Mouse (Mus musculus) heart, embryonic 11.5 days (tissue): Measurements from ENCODE around the gene Gm21987. TPM values are rescaled to one million over a fixed set of nuclear protein-coding genes. Genes with fewer than 3 reads are reported as not detected.

Experiments used
- ATAC-seq: fragments of 200-750 bp; cut with Nextera tagmentation; replicated peaks from 2 replicates; pipeline ENCODE4 v1.8.0; 2017; ENCODE audit warnings: moderate library complexity; ENCODE audit not compliant: insufficient number of reproducible peaks, low FRiP score, low TSS enrichment
- H3K27ac ChIP-seq: fragments of 300-500 bp; sonication (generic); 2 replicates; pipeline ENCODE4 v1.5.1; 2014; ENCODE audit warnings: mild to moderate bottlenecking, low read depth, low read length
- H3K27me3 ChIP-seq: fragments of 300-500 bp; sonication (generic); 2 replicates; pipeline ENCODE4 v1.6.1; 2014; ENCODE audit warnings: mild to moderate bottlenecking, low read length, mixed read lengths; ENCODE audit not compliant: control insufficient read depth, insufficient read depth
- H3K36me3 ChIP-seq: fragments of 300-500 bp; sonication (generic); 2 replicates; pipeline ENCODE4 v1.6.1; 2014; ENCODE audit warnings: mild to moderate bottlenecking, low read length, moderate library complexity, mixed read lengths; ENCODE audit not compliant: control insufficient read depth, insufficient read depth
- H3K4me1 ChIP-seq: fragments of 300-500 bp; sonication (generic); 2 replicates; pipeline ENCODE4 v1.6.1; 2014; ENCODE audit warnings: low read length; ENCODE audit not compliant: control insufficient read depth, insufficient read depth
- H3K4me2 ChIP-seq: fragments of 300-500 bp; sonication (generic); 2 replicates; pipeline ENCODE4 v1.6.1; 2014; ENCODE audit warnings: mild to moderate bottlenecking, moderate library complexity
- H3K4me3 ChIP-seq: fragments of 300-500 bp; sonication (generic); 2 replicates; pipeline ENCODE4 v1.5.1; 2014; ENCODE audit warnings: low read depth, low read length
- H3K9ac ChIP-seq: fragments of 300-500 bp; sonication (generic); 2 replicates; pipeline ENCODE4 v1.6.1; 2014; ENCODE audit warnings: mild to moderate bottlenecking, low read depth, low read length, moderate library complexity
- H3K9me3 ChIP-seq: fragments of 300-500 bp; sonication (generic); replicated peaks from 2 replicates; pipeline ENCODE4 v1.6.1; 2016; ENCODE audit warnings: low read length; ENCODE audit not compliant: control insufficient read depth
- WGBS: fragments of 180-500 bp; shearing (Covaris S2); extraction: QIAGEN DNeasy Blood & Tissue Kit; methylation state at CpG from one replicate; pipeline ENCODE4 v1.1.7; 2014; ENCODE audit not compliant: insufficient replicate concordance; 5-methylcytosine and 5-hydroxymethylcytosine counted together
- polyA plus RNA-seq: library from polyadenylated mRNA; unstranded; fragments of >200 nt; fragmentation: Nextera tagmentation; extraction: Ambion mirVana; gene quantifications from 2 replicates; pipeline ENCODE4 v1.2.1, GENCODE M21; 2014

Gm21987 gene
- polyA plus RNA-seq, 1 experiment from 2014 or later = 3.4 TPM

GRCm38 (mm10) chr16:38341396-38342324 is 5.2 kb upstream of the Gm21987 start, which contains the start of gene Maats1:
TSS of gene Maats1 (minus strand) at chr16:38342143.
- Histone ChIP-seq H3K4me1 (peaks cover 2% of the 10 kb centered on the region; the same call in 1 of the 2 replicates), H3K4me2 (peak within 1 kb of the TSS; percentile 75), H3K27ac (no peak within 1 kb of the TSS), H3K4me3 (peak within 1 kb of the TSS; percentile 41), H3K36me3 (no peaks in the 10 kb centered on the region), H3K9ac (peak within 1 kb of the TSS; percentile 54), H3K27me3 (no peaks in the 10 kb centered on the region), H3K9me3 (no peaks in the 10 kb centered on the region; the same call in 1 of the 2 replicates)
- 11% methylated on average over 30 of the region's 30 CpGs for WGBS
- peak; percentile 64 for ATAC-seq

GRCm38 (mm10) chr16:38344941-38345725 is 1.7 kb upstream of the Gm21987 start:
- H3K9ac ChIP-seq = no peak overlapping the region
- no peak; the same call in 1 of the 2 replicates for ATAC-seq
- no peak overlapping the region for H3K27ac ChIP-seq

GRCm38 (mm10) chr16:38347588-38347987 is 748 bp downstream of the Gm21987 start:
- H3K9me3 ChIP-seq = no peaks in the 10 kb centered on the region
- ATAC-seq = no peak
- 54% methylated on average over 6 of the region's 6 CpGs for WGBS
- H3K27me3 ChIP-seq = no peaks in the 10 kb centered on the region
- H3K4me1 ChIP-seq = peaks cover 21% of the 10 kb centered on the region
- H3K9ac ChIP-seq = peak overlapping the region; percentile 59; the same call in 1 of the 2 replicates
- no peaks in the 10 kb centered on the region; the same call in 1 of the 2 replicates for H3K36me3 ChIP-seq
- H3K4me3 ChIP-seq = peak overlapping the region; percentile 89
- 0 out of 2 replicates have a peak overlapping the region, but pooled peaks have one; percentile 97 for H3K27ac ChIP-seq
- peak overlapping the region; percentile 75 for H3K4me2 ChIP-seq

More at GRCm38 (mm10) chr16:38344941-38345725, 1.7 kb upstream of the Gm21987 start:
- 69% methylated on average over 3 of the region's 3 CpGs for WGBS
- Histone ChIP-seq H3K27me3 (no peaks in the 10 kb centered on the region), H3K4me2 (no peak overlapping the region), H3K4me1 (peaks cover 7% of the 10 kb centered on the region), H3K4me3 (no peak overlapping the region), H3K9me3 (no peaks in the 10 kb centered on the region), H3K36me3 (no peaks in the 10 kb centered on the region)

- peaks cover 21% of the 10 kb centered on the region for H3K4me1 ChIP-seq
- H3K9ac ChIP-seq = peak overlapping the region; percentile 16; the same call in 1 of the 2 replicates
- 0 out of 2 replicates have a peak overlapping the region, but pooled peaks have one; percentile 15 for H3K27ac ChIP-seq
- H3K4me3 ChIP-seq = peak overlapping the region; percentile 23; the same call in 1 of the 2 replicates
- WGBS = 74% methylated on average over 9 of the region's 9 CpGs
- no peaks in the 10 kb centered on the region for H3K27me3 ChIP-seq
- H3K9me3 ChIP-seq = no peaks in the 10 kb centered on the region
- ATAC-seq = no peak
- H3K36me3 ChIP-seq = no peaks in the 10 kb centered on the region; the same call in 1 of the 2 replicates
- peak overlapping the region; percentile 75 for H3K4me2 ChIP-seq
These were observed 1.4 kb downstream of the Gm21987 start for GRCm38 (mm10) chr16:38348217-38348761.

GRCm38 (mm10) chr16:38349881-38350280 is 3.0 kb downstream of the Gm21987 start:
- Histone ChIP-seq H3K27me3 (no peaks in the 10 kb centered on the region), H3K27ac (peak overlapping the region; percentile 75), H3K36me3 (no peaks in the 10 kb centered on the region; the same call in 1 of the 2 replicates), H3K4me2 (peak overlapping the region; percentile 25; the same call in 1 of the 2 replicates), H3K4me3 (no peak overlapping the region), H3K9ac (no peak overlapping the region), H3K4me1 (peaks cover 30% of the 10 kb centered on the region), H3K9me3 (no peaks in the 10 kb centered on the region)
- WGBS = 77% methylated on average over 2 of the region's 2 CpGs
- ATAC-seq = no peak

GRCm38 (mm10) chr16:38350361-38350855 is 3.6 kb downstream of the Gm21987 start:
- ATAC-seq = peak; percentile 84
- Histone ChIP-seq H3K4me1 (peaks cover 27% of the 10 kb centered on the region), H3K4me2 (peak overlapping the region; percentile 25), H3K27me3 (no peaks in the 10 kb centered on the region), H3K9ac (no peak overlapping the region), H3K4me3 (no peak overlapping the region), H3K27ac (peak overlapping the region; percentile 75), H3K9me3 (no peaks in the 10 kb centered on the region), H3K36me3 (no peaks in the 10 kb centered on the region; the same call in 1 of the 2 replicates)
- WGBS = 13% methylated on average over 7 of the region's 7 CpGs

- ATAC-seq = no peak
- Histone ChIP-seq H3K36me3 (no peaks in the 10 kb centered on the region; the same call in 1 of the 2 replicates), H3K4me2 (peak overlapping the region; percentile 10), H3K4me3 (no peak overlapping the region), H3K27me3 (no peaks in the 10 kb centered on the region), H3K27ac (peak overlapping the region; percentile 75), H3K9me3 (no peaks in the 10 kb centered on the region), H3K9ac (no peak overlapping the region; the same call in 1 of the 2 replicates), H3K4me1 (peaks cover 27% of the 10 kb centered on the region)
- 38% methylated on average over 6 of the region's 6 CpGs for WGBS
These were observed 4.1 kb downstream of the Gm21987 start for GRCm38 (mm10) chr16:38350939-38351338.
